Mouse (Mus musculus): ENCODE measurements around the gene Utp15.

DNA sequence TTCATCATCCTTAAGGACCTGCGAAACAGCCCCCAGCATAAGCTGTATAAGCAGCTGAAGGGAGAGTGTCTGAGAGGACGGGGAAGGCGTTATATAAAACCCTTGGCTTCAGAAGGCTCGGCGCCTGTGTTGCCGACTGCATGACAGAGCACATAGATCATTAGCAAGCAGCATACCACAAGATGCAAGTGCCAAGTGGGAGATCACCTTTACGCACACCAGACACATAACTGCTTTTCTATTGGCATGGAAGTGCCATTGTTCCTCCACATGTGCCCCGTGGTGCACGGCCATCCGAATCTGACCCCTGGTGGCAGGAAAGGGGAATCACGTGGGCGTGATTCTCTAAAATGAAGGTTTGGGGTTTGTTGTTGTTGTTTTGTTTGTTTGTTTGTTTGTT, 40.0 kb downstream of the Utp15 start:
- peak; percentile 74 for TF ChIP-seq CTCF (IDR thresholded peaks at IDR 0.05; ENCODE audit: low read depth, low read length)
- no peak for TF ChIP-seq POLR2A (IDR thresholded peaks at IDR 0.05; ENCODE audit: extremely low read depth, insufficient read depth, low read length)
